Mouse (Mus musculus) stomach, embryonic 15.5 days (tissue): ENCODE measurements at regions not wholly inside any gene's neighbourhood (a gene's known extent, or its start where the extent isn't known, plus 50 kb on each side); places are given as distances from the start of the nearest gene placed in this dataset.

Experiments used
- ATAC-seq: fragments of 200-750 bp; cut with Nextera tagmentation; 2 replicates; pipeline ENCODE4 v1.8.0; 2017; ENCODE audit warnings: low read depth, moderate number of reproducible peaks, moderate TSS enrichment; ENCODE audit not compliant: insufficient read depth, low FRiP score
- H3K27ac ChIP-seq: fragments of 300-500 bp; sonication (generic); 2 replicates; pipeline ENCODE4 v1.5.1; 2015; ENCODE audit warnings: mild to moderate bottlenecking, inconsistent platforms
- H3K27me3 ChIP-seq: fragments of 300-500 bp; sonication (generic); replicated peaks from 2 replicates; pipeline ENCODE4 v1.6.1; 2015; ENCODE audit warnings: inconsistent platforms
- H3K36me3 ChIP-seq: fragments of 300-500 bp; sonication (generic); 2 replicates; pipeline ENCODE4 v1.6.1; 2015; ENCODE audit warnings: inconsistent platforms
- H3K4me1 ChIP-seq: fragments of 300-500 bp; sonication (generic); 2 replicates; pipeline ENCODE4 v1.6.1; 2015; ENCODE audit warnings: inconsistent platforms
- H3K4me2 ChIP-seq: fragments of 300-500 bp; sonication (generic); 2 replicates; pipeline ENCODE4 v1.6.1; 2015; ENCODE audit warnings: mild to moderate bottlenecking, inconsistent platforms
- H3K4me3 ChIP-seq: fragments of 300-500 bp; sonication (generic); replicated peaks from 2 replicates; pipeline ENCODE4 v1.5.1; 2015; ENCODE audit warnings: inconsistent platforms
- H3K9ac ChIP-seq: fragments of 300-500 bp; sonication (generic); 2 replicates; pipeline ENCODE4 v1.6.1; 2015; ENCODE audit warnings: inconsistent platforms
- H3K9me3 ChIP-seq: fragments of 300-500 bp; sonication (generic); 2 replicates; pipeline ENCODE4 v1.6.1; 2016; ENCODE audit warnings: inconsistent platforms
- WGBS: fragments of 180-500 bp; shearing (Covaris S2); methylation state at CpG from one replicate; pipeline ENCODE4 v1.1.7; 2015; 5-methylcytosine and 5-hydroxymethylcytosine counted together

DNA sequence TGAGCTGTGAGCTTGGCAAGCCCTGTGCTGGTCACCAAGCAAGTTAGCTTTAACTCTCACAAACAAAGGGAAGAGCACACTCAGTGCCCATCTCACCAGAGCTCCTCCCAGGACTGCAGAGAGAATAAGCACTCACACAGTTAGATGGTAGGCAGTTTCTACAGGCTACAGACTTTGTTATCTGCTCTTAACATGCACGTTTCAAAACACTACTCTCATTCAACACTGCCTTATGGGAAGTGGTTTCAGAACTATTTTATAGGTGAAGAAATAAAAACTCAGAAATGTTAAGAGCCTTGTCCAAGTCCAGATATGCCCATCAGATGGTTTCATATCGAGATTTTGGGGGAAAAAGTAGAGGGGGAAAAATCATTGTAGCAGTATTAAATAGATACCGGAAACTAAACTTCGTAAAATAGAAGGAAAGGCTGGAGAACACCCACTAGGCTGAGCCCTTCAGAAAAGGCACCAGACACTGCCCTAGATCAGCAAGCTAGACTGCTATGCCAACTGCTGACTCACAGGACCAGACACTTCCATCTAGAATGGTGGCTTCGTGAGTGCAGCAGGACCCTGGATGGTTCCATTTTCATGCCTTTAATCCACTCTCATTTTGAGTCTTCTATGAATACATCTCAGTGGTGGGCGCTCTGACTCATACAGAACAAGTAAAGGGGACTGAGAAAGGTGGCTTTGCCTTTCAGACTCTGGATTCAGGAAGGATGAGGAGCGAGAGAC is 51.3 kb upstream of the Serbp1 start:
- Histone ChIP-seq H3K27me3 (no peaks in the 10 kb centered on the region), H3K36me3 (no peaks in the 10 kb centered on the region), H3K9ac (no peak overlapping the region), H3K4me3 (no peak overlapping the region), H3K27ac (no peak overlapping the region), H3K9me3 (no peaks in the 10 kb centered on the region), H3K4me2 (no peak overlapping the region), H3K4me1 (no peaks in the 10 kb centered on the region)
- ATAC-seq, result peak; percentile 78; the same call in 1 of the 2 replicates
- 77% methylated on average over 7 of the region's 7 CpGs for WGBS

GRCm38 (mm10) chr6:67184662-67185061 is 53.3 kb upstream of the Serbp1 start:
- no peak overlapping the region for H3K4me2 ChIP-seq
- H3K4me3 ChIP-seq, result no peak overlapping the region
- no peak overlapping the region for H3K9ac ChIP-seq
- H3K9me3 ChIP-seq, result no peaks in the 10 kb centered on the region
- H3K36me3 ChIP-seq, result no peaks in the 10 kb centered on the region
- no peak for ATAC-seq
- H3K27me3 ChIP-seq, result no peaks in the 10 kb centered on the region
- H3K4me1 ChIP-seq, result no peaks in the 10 kb centered on the region
- 69% methylated on average over 2 of the region's 2 CpGs for WGBS
- H3K27ac ChIP-seq, result no peak overlapping the region

DNA sequence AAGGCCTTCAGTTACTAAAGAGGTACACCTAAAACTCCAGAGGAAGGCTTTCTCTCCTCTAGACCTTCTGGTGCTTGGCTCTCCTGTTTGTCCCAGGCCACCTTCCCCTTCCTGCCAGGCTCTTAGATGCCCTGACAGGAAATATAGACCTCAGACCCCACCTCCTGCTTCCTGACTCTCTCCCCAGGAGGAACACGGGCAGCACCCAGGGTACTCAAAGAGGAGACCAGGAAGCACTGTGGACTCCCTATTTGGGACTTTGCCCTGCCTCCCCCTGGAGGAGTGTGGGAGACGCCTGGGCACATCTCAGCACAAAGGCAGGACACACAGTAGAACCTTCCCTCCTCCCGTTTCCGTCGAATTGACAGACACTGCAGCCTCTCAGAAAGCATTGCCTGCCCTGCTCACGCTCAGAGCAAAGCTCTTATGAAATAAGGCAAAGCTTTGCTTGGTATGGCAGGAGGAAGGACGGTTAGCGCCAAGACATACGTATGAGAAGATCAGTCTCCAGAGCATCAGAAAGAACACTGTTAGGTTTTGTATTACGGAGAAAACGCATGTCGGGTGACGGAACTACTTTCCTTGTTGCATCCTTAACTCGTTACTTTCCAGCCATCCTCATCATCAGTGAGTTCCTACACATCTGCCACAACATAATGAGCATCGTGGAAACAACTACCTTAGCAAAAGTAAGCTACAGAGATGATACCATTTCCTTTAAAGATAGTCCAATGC is 54.3 kb upstream of the Serbp1 start:
- no peaks in the 10 kb centered on the region for H3K9me3 ChIP-seq
- H3K27ac ChIP-seq, result no peak overlapping the region
- H3K4me1 ChIP-seq, result no peaks in the 10 kb centered on the region
- H3K4me2 ChIP-seq, result no peak overlapping the region
- 77% methylated on average over 15 of the region's 15 CpGs for WGBS
- H3K36me3 ChIP-seq, result no peaks in the 10 kb centered on the region
- no peak overlapping the region for H3K9ac ChIP-seq
- no peaks in the 10 kb centered on the region for H3K27me3 ChIP-seq
- no peak overlapping the region for H3K4me3 ChIP-seq
- ATAC-seq, result no peak

DNA sequence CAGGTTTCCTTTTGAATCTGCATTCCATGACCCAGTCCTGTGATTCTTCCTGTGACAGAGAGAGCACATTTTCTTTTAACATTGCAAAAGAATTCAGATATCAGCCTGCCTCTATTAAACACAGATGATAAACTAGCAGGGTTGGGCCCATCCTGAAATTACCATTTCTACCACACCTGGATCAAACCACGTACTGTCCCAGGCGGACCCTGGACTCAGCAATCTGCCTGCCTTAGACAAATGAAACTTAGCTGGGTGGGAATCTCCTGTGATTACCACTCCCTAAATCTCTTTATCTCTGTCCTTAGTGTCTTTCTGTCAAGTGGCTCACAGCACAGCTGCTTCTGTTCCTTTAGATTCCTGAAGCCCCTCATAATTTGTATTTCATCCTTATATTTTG is 55.5 kb upstream of the Serbp1 start:
- Histone ChIP-seq H3K4me2 (no peak overlapping the region), H3K9ac (no peak overlapping the region), H3K27ac (no peak overlapping the region), H3K4me1 (no peaks in the 10 kb centered on the region), H3K27me3 (no peaks in the 10 kb centered on the region), H3K9me3 (no peaks in the 10 kb centered on the region), H3K4me3 (no peak overlapping the region), H3K36me3 (no peaks in the 10 kb centered on the region)
- no peak for ATAC-seq
- 91% methylated on average over 2 of the region's 2 CpGs for WGBS

DNA sequence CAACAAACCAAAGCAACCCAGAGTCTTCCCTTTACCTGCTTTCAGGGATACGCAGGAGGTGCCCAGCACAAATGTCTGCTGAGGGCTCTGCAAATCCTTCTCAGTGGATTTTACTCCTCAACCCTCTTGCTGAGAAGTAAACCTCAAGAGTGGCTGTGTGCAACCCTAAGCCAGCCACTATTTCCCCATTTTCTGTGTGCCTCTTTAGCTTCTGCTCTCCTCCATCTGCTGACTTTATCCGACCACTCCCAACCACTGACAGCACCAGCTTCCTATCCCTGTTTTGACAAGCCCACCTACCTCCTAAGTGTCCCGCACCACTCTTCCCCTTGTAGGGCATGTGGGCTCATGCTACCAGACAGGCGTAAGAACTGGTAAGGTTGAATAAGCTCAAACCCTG is 56.5 kb upstream of the Serbp1 start:
- Histone ChIP-seq H3K27me3 (no peaks in the 10 kb centered on the region), H3K36me3 (no peaks in the 10 kb centered on the region), H3K4me2 (no peak overlapping the region), H3K4me3 (no peak overlapping the region), H3K9me3 (no peaks in the 10 kb centered on the region), H3K9ac (no peak overlapping the region), H3K4me1 (no peaks in the 10 kb centered on the region), H3K27ac (no peak overlapping the region)
- no peak for ATAC-seq
- 85% methylated on average over 4 of the region's 4 CpGs for WGBS

DNA sequence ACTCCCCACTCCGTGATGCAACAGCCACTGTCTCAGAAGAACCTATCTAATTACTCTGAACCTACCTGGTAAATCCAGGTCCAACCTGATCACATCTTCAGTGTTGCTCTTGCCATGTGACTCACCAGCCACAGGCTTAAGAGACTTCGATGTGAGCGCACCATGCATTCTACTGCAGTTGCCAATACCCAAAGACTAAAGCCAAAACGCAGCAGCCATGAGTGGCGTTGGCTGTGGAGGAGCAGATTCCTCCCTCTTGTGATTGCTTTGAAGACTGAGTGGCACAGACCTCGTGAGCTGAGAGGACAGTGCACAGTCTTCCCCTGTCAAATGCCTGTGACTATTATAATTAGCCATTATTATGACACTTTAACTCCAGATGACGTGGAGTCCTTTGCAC is 58.6 kb upstream of the Serbp1 start:
- WGBS, result 76% methylated on average over 7 of the region's 7 CpGs
- H3K36me3 ChIP-seq, result no peaks in the 10 kb centered on the region
- no peak overlapping the region for H3K9ac ChIP-seq
- H3K4me3 ChIP-seq, result no peak overlapping the region
- H3K4me2 ChIP-seq, result no peak overlapping the region
- H3K9me3 ChIP-seq, result no peaks in the 10 kb centered on the region
- no peaks in the 10 kb centered on the region for H3K4me1 ChIP-seq
- no peak for ATAC-seq
- H3K27me3 ChIP-seq, result no peaks in the 10 kb centered on the region
- no peak overlapping the region for H3K27ac ChIP-seq

- Histone ChIP-seq H3K4me2 (no peak overlapping the region), H3K4me1 (no peaks in the 10 kb centered on the region), H3K4me3 (no peak overlapping the region), H3K9me3 (no peaks in the 10 kb centered on the region), H3K27me3 (no peaks in the 10 kb centered on the region), H3K9ac (no peak overlapping the region), H3K27ac (no peak overlapping the region), H3K36me3 (no peaks in the 10 kb centered on the region)
- WGBS, result 75% methylated on average over 4 of the region's 4 CpGs
- no peak for ATAC-seq
Observed at GRCm38 (mm10) chr6:67178531-67178930, 59.4 kb upstream of the Serbp1 start.

GRCm38 (mm10) chr6:67178101-67178500 is 59.9 kb upstream of the Serbp1 start:
- Histone ChIP-seq H3K27me3 (no peaks in the 10 kb centered on the region), H3K9me3 (no peaks in the 10 kb centered on the region), H3K36me3 (no peaks in the 10 kb centered on the region), H3K4me2 (no peak overlapping the region), H3K4me1 (no peaks in the 10 kb centered on the region), H3K9ac (no peak overlapping the region), H3K27ac (no peak overlapping the region), H3K4me3 (no peak overlapping the region)
- WGBS, result 12% methylated on average over 1 of the region's 1 CpGs
- ATAC-seq, result no peak

- peaks cover 4% of the 10 kb centered on the region; the same call in 1 of the 2 replicates for H3K4me1 ChIP-seq
- no peak overlapping the region for H3K27ac ChIP-seq
- H3K4me3 ChIP-seq, result peak overlapping the region; percentile 24; the same call in 1 of the 2 replicates
- WGBS, result 80% methylated on average over 5 of the region's 5 CpGs
- no peaks in the 10 kb centered on the region for H3K9me3 ChIP-seq
- no peak overlapping the region for H3K9ac ChIP-seq
- H3K27me3 ChIP-seq, result no peaks in the 10 kb centered on the region
- no peaks in the 10 kb centered on the region for H3K36me3 ChIP-seq
- ATAC-seq, result no peak
- peak overlapping the region; percentile 48 for H3K4me2 ChIP-seq
Observed at GRCm38 (mm10) chr6:67170674-67170946, 67.4 kb upstream of the Serbp1 start.

DNA sequence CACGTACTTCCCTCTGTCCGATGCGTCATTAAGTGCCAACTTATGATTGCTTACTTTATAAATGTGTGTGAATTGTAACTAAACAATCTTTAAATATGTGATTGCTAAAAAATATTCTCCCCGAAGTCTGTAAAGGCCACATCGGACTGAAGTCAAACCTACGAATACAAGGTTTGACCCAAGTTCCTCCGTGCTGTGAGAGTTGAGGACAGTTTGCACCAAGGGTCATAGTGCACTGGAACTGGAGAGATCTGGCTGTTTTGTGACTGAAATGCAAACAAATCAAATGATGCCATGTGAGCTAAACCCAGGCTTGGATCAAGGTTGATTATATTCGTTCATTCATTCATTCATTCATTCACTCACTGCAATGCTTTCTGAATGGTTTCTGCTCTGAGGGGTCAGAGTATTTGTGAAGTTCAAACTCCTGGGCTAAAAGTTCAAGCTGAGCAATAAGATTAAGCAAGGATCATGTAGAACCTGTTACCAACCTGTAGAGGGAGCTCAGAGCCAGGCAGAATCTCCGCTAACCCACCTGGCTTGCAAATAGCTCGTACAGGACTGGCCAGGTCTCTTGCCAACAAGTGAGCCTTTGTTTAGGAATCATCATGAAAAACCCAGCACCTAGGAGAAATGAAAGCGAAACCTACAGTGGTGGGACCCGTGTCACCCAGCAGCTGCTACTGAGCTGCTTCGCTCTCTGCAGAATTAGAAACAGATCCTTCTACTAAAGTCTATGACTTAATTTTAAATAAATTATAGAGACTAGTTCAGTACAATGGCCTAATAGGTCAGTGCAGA is 67.9 kb upstream of the Serbp1 start:
- peaks cover 4% of the 10 kb centered on the region; the same call in 1 of the 2 replicates for H3K4me1 ChIP-seq
- ATAC-seq, result peak; percentile 82
- H3K4me3 ChIP-seq, result peak overlapping the region; percentile 24; the same call in 1 of the 2 replicates
- peak overlapping the region; percentile 48 for H3K4me2 ChIP-seq
- H3K27ac ChIP-seq, result no peak overlapping the region
- H3K9ac ChIP-seq, result no peak overlapping the region
- H3K9me3 ChIP-seq, result no peaks in the 10 kb centered on the region
- no peaks in the 10 kb centered on the region for H3K27me3 ChIP-seq
- H3K36me3 ChIP-seq, result no peaks in the 10 kb centered on the region
- 43% methylated on average over 13 of the region's 13 CpGs for WGBS

- H3K4me1 ChIP-seq, result peaks cover 4% of the 10 kb centered on the region; the same call in 1 of the 2 replicates
- peak overlapping the region; percentile 41 for H3K4me3 ChIP-seq
- no peak overlapping the region for H3K9ac ChIP-seq
- no peak for ATAC-seq
- H3K27me3 ChIP-seq, result no peaks in the 10 kb centered on the region
- H3K27ac ChIP-seq, result peak overlapping the region; percentile 31; the same call in 1 of the 2 replicates
- WGBS, result 30% methylated on average over 2 of the region's 2 CpGs
- no peaks in the 10 kb centered on the region for H3K36me3 ChIP-seq
- H3K4me2 ChIP-seq, result peak overlapping the region; percentile 53
- H3K9me3 ChIP-seq, result no peaks in the 10 kb centered on the region
Observed at GRCm38 (mm10) chr6:67168803-67169202, 69.2 kb upstream of the Serbp1 start.
